Mouse (Mus musculus) CD4-positive, CD25-positive, alpha-beta regulatory T cell, adult 2 months (primary cell): ENCODE measurements at regions not wholly inside any gene's neighbourhood (a gene's known extent, or its start where the extent isn't known, plus 50 kb on each side); places are given as distances from the start of the nearest gene placed in this dataset.

Experiments
- DNase-seq: peaks from one replicate; pipeline ENCODE4 v3.0.0-alpha.2; 2012; ENCODE audit warnings: low read depth, low spot score

DNA sequence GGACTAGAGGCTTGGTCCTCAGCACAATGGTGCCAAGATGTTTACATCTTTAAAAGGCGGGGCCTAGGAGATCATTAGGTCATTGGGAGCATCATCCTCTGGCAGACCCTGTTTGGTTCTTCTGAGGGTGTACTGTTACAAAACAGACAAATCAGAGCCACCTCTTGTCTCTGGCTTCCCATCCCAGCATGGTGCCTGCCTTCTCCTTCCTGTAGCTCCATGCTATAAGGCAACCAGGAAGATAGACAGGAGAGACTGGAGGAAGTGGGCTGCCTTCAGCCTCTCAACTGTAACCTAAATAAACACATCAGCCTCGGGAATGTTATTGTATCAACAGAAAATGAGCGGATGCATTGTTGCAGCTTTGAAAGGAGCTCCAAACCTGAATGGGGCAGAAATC lies 529.8 kb upstream of the Gm765 start:
- DNase-seq = no peak

- DNase-seq = no peak
Observed at GRCm38 (mm10) chr6:98869772-98870171, 527.2 kb upstream of the Gm765 start.

GRCm38 (mm10) chr6:98864306-98864705 lies 521.8 kb upstream of the Gm765 start:
- DNase-seq = no peak

DNA sequence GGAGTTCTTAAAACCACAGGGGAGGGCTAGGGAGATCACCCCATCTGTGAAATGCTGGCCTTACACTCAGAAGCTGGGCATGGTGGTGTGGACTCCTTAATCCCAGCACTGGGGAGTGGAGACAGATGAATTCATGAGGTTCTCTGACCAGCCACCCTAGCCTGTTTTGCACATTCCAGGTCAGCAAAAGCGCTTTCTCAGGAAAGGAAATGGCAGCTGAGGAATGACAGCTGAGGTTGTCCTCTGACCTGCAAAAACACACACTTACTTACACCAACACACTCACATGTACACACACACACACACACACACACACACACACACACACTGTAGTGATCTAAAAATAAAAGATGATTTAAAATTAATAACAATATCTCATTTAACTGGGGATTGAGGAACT lies 513.4 kb upstream of the Gm765 start:
- no peak for DNase-seq

DNA sequence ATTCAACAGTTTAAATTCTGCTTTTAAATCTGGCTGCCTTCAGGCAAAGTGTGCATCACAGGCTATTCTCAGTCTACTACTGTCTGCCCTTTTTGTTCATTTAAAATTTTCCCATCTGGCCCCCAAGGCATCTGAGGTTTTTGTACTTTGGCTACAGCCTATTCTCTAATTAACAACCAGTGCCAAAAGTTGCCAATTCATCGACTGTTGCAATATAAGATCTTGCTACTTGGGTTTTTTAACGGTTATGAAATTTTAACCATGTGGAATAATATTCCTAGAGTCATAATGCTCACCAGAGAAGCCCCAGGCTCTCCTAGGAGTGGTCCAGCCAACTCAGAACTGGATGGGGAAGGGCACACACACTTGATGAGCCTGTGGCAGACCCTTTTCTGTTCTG lies 508.4 kb upstream of the Gm765 start:
- DNase-seq = no peak

- no peak for DNase-seq
Observed at GRCm38 (mm10) chr6:98848835-98849234, 506.3 kb upstream of the Gm765 start.

DNA sequence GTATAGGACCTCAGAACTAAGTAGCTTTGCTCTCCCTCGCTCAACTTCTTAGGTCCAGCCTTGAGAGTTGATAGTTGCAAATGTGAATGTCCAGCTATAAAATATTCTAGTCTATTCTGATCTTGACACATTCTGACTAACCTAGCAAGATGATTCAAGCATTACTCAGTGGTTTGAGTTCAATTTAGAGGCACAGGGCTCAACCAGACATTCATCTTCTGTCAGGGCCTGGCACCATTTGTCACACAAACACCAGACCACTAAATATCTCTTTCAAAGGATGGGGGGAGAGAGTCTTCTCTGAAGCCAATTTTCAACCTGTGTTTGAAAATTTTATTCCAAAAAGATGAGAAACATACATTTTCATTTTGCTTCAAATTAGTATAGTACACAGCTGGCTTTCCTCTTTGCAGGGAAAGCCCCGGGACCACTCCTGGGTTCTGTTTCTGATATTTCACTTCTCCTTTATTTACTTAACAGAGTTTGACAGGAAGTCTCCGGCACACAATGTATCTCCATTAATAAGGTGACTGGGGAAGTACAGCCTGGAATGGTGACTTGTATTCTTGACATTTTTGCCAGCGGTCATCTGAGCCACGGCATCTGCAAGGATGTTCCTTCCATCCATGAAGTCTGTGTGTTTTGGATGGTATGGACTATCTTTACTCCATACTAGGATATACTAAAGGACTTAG lies 503.6 kb upstream of the Gm765 start:
- DNase-seq = no peak

DNA sequence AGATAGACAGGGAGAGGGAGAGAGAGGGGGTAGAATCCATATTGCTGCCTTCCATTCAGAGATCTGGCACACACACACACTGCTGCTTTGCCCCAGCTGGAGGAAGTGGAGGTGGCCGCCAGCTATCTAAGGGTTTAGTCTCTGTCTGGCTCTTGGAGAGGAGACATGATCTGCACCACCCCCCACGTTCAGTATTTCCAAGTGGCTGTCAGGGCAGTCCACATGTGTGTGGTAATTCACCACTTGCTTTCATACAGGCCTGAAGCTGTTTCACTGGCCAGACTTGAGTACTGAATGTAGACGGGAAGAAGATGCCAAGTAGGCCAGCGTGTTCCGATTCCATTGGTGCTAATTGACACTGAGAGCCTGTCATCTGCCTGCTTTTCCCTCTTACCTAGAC lies 501.0 kb upstream of the Gm765 start:
- DNase-seq = peak; percentile 26

DNA sequence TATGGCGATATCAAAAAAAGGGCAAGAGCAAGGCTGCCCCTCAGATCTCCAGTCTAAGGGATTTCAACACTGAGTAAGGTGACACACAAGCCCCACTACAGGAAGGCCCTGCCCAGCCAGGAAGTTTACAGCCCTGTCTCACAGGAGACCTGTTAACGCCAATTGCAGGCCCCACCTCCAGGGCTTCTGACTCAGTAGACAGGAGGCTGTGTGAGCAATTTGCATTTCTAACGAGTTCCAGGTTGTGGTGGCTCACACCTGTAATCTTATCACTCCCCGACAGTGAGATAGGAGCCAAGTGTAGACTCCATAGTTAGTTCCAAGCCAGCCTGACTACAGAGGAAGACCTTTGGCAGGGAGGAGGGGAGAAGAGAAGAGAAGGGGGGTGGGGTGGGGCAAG lies 500.4 kb upstream of the Gm765 start:
- DNase-seq = peak; percentile 68

GRCm38 (mm10) chr6:98833922-98834321 lies 491.4 kb upstream of the Gm765 start:
- DNase-seq = no peak

GRCm38 (mm10) chr6:98830191-98830590 lies 487.6 kb upstream of the Gm765 start:
- DNase-seq = no peak

- DNase-seq = peak; percentile 32
Observed at GRCm38 (mm10) chr6:98808046-98808445, 465.5 kb upstream of the Gm765 start.

DNA sequence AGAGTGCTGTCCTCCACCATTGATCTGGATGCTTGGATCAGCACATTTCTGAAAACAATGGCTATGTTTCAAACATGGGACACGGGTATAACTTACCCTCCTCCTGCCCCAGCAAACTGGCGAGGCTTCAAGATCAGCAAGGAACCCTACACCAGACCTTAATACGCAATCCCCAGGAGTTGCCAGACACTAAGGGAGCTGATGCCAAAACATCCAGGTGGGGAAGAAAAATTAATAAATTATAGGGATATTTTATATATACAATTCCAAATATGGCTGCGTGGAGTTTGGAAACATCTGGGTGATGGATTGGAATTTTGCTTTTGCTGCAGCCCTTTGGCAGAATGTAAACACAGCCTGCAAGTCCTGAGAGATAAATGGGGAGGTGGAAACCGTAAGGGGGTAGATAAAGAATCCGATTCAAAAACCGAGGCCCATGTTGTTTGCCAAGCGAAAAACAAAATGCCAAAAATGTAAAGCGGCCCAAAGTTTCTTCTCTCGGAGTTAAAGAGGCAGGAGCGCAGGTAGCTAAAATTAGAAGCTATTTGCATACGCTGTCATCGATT lies 460.9 kb upstream of the Gm765 start:
- no peak for DNase-seq

DNA sequence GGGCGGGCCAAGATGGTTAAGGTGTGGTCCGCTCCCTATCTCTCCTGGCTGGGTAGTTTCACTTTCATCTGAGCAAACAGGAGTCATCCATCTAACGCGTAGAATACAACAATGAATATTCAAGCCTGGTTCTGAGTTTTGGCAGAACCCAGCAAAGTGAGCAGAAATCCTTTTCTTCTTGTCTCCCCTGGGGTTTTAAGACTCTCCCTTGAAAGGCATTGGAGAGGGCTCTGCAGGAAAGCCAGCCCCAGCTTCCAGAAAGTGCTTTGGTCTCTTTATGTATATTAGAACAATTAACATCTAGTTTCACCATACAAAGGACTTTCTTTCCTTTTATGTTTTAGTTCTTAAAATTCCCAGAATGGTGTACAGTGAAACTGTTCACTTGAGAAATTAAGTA lies 458.5 kb upstream of the Gm765 start:
- DNase-seq = no peak

DNA sequence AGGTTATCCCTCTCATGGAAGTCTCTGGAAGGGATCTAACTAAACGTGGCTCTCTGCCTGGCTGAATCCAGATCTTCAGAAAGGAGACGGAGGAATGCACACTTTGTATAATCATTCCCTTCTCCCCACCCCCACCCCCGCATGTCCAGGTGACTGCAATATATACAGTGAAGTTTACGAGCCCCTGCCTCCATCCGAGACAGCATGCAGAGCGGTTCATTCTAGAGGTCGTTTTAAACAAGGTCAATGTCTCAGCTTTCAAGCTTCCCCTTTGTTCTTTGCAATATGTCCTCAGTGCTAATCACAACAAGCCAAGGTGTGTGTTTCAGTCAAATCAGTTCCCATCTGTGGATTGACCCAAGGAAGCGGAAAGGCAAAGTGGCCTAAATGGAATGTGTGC lies 457.5 kb upstream of the Gm765 start:
- no peak for DNase-seq

GRCm38 (mm10) chr6:98797778-98798177 lies 455.2 kb upstream of the Gm765 start:
- no peak for DNase-seq

DNA sequence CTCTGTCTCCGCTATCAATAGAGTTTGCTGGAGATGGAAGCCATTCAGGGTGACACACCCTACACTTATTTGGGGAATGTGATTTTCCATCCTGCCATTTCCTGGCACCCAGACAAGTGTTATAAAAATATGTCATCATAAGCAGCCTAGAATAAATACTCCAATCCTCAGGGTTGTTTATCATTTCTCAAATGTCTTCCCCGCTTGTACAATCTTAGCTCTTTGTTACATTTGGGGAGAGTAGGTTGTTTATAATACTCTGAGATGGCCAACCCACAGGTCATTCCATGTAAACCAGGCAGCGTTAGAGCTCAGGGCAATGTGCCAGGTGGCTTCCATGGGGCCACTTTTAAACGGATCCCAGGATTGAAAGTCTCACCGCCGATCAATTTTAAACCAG lies 454.8 kb upstream of the Gm765 start:
- no peak for DNase-seq

DNA sequence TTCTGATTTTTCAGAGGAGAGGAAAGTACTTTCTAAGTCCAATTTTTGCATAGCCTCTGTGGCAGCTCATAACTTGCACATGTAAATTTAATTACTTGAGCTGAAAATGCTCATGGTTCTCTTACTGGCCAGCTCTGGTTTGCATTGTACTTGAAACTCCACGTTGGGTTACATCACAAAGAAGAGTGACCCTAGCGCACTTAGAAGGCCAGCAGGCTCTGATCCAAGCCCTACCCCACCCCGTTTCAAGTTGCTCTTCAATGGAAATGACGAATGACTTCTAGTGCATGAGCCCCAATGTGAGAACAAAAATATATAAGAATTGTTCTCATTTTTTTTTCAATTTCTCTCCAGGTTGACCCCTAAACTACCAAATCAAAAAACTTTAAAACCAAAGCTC lies 454.1 kb upstream of the Gm765 start:
- no peak for DNase-seq

DNA sequence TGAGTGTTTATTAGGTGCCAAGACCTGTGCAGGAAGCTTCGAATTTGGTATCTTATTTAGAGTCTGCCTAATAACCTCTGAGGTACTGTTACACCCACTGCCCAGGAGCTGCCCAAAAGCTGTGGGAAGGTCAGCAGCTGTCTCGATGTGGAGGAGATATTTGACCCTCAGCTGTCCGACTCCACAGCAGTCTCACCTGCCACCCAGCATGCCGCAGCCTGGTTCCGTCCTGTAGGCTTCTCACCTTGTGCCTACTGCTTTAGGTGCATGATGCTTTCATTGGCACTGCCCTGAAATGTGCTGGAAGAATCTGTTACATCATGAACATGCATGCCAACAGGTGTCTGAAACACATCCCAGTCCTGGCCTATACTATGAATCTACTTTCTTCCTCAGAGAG lies 444.9 kb upstream of the Gm765 start:
- no peak for DNase-seq

DNA sequence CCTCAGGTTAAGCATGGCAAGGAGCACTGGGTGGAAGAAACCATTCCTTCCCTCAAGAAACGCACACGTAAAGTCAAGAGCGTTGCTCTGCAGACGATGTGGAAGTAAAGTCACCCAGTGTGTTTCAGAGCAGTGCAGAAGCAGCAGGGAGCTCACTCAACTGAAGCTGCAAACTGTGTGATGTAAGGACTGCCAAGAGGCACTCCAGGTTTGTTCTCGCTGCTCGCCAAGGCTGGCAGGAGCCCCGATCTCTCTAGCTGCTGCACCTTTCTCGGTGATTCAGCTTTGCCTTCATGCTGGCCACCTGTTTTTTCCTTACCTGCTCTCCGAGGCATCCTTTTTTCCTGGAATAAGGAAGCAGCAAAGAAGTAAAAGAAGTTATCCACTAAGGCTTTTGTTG lies 439.5 kb upstream of the Gm765 start:
- no peak for DNase-seq

- DNase-seq = no peak
Observed at GRCm38 (mm10) chr6:98775780-98776179, 433.2 kb upstream of the Gm765 start.

DNA sequence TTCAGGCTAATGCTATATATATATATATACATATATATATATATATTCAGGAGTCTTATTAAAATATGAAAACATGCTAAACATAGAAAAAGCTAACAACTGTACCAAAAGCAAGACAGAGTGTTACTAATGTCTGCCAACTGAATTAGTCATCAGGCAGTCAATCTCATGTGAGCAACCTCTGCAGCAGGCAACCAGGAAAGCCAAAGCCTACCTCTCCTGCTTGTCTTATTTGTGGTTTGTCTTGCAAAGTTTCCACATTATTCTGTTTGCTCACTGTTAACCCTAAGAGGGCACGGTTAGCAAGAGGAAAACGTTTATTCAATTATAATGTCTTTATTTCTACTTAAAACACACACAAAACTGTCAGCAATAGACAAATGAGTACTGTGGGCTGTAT lies 427.4 kb upstream of the Gm765 start:
- DNase-seq = no peak

GRCm38 (mm10) chr6:98769322-98769721 lies 426.8 kb upstream of the Gm765 start:
- DNase-seq = no peak

- DNase-seq = no peak
Observed at GRCm38 (mm10) chr6:98767858-98768336, 425.3 kb upstream of the Gm765 start.
